Mouse (Mus musculus): ENCODE results near the gene Abhd14b. TPM values are rescaled to one million over a fixed set of nuclear protein-coding genes. Genes with fewer than 3 reads are reported as not detected.
A peak's percentile ranks its signal among the peaks of the same experiment; 100 is the strongest.

Gene Abhd14b
- total and polyA plus RNA-seq, 2 experiments from 2014 or later: 16.8 to 20.6 TPM

DNA sequence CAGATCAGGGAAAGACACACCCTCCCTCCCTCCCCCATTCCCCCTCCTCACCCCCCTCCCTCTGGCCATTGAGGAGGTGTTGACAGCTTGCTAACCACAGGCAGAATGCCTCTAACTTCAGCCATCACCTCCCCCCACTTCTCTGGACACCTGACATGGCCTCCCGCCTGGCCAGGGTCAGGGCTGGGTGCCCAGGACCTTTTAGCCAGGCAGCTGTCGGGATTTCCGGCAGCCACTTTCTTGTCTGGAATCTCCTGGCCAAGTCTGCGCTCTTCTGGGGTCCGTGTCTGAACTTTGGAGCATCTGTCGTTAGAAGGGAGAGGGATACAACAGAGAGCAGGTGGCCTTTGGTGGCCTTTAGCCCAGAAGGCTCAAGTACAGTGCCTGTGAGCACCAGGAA is 42.0 kb upstream of the Abhd14b start:
- TF ChIP-seq CTCF (IDR thresholded peaks at IDR 0.05; ENCODE audit: low read depth): no peak

DNA sequence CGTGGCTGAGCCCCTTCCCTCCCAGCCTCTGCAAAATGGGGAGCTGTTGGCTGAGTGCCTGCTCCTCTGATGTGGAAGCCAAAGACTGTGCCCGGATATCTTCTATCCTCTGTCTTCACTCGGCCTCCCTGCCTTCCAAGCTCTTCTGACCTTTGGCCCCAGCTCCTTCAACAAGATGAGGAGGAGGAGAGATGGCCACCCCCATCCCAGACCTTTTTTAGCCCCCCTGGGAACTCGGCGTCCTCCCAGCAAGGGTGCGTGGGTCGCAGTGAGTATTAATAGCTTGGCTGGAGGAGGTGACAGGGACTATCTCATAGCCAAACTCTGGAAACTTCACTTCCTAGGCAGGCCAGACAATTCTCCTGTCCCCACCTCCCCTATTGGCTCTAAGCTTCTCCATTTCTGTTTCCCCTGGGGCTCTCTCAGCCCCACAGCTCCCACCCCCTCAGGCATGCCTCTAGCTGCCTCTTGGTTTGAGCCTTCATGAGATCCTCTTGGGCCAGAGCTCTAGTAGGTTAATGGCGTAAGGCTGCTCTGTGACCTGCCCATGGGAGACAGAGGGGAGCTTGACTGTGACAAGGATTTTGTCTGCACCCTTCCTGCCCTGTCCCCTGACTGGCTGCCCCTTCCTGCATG is 40.7 kb upstream of the Abhd14b start:
- ATAC-seq (no peak), DNase-seq (ENCODE audit: low spot score) (no peak)
- Histone ChIP-seq H3K4me1 (ENCODE audit: insufficient read depth, low read length) (no peaks in the 10 kb centered on the region), H3K4me2 (ENCODE audit: low read depth, low read length) (no peak overlapping the region), H3K9ac (replicated peaks; ENCODE audit: low read length) (no peak overlapping the region), H3K27ac (no peak overlapping the region), H3K36me3 (ENCODE audit: insufficient read depth, low read length) (no peaks in the 10 kb centered on the region), H3K4me3 (ENCODE audit: low read length) (no peak overlapping the region), H3K27me3 (ENCODE audit: insufficient read depth, low read length) (no peaks in the 10 kb centered on the region), H3K9me3 (ENCODE audit: low read length) (no peaks in the 10 kb centered on the region)
- WGBS: 45% methylated on average over 8 of the region's 8 CpGs
- no peak for TF ChIP-seq CTCF (IDR thresholded peaks at IDR 0.05; ENCODE audit: low read depth)

More for the DNA sequence above, 42.0 kb upstream of the Abhd14b start:
- DNase-seq (ENCODE audit: low spot score) (peak; percentile 64), ATAC-seq (peak; percentile 66)
- WGBS: 33% methylated on average over 6 of the region's 6 CpGs
- no peaks in the 10 kb centered on the region for H3K27me3 ChIP-seq (ENCODE audit: insufficient read depth, low read length)
- no peak overlapping the region for H3K4me2 ChIP-seq (ENCODE audit: low read depth, low read length)
- no peaks in the 10 kb centered on the region for H3K9me3 ChIP-seq (ENCODE audit: low read length)
- no peaks in the 10 kb centered on the region for H3K4me1 ChIP-seq (ENCODE audit: insufficient read depth, low read length)
- H3K4me3 ChIP-seq (ENCODE audit: low read length): no peak overlapping the region
- H3K9ac ChIP-seq (replicated peaks; ENCODE audit: low read length): no peak overlapping the region
- H3K27ac ChIP-seq: no peak overlapping the region
- no peaks in the 10 kb centered on the region for H3K36me3 ChIP-seq (ENCODE audit: insufficient read depth, low read length)

DNA sequence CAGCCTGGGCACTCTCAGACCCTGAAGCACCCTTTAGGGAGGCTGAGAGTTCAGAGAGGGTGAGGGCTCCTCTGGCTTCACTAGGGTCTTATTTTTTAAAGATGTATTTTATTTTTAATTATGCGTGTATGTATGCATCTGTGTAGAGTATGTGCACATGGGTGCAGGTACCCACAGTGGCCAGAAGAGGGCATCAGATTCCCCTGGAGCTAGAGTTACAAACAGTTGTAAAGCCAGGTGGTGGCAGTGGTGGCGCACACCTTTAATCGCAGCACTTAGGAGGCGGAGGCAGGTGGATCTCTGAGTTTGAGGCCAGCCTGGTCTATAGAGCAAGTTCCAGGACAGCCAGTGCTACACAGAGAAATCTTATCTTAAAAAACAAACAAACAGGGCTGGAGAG is 38.2 kb upstream of the Abhd14b start:
- H3K4me1 ChIP-seq (ENCODE audit: insufficient read depth, low read length): no peaks in the 10 kb centered on the region
- ATAC-seq (no peak), DNase-seq (ENCODE audit: low spot score) (no peak)
- no peaks in the 10 kb centered on the region for H3K27me3 ChIP-seq (ENCODE audit: insufficient read depth, low read length)
- no peaks in the 10 kb centered on the region for H3K9me3 ChIP-seq (ENCODE audit: low read length)
- H3K27ac ChIP-seq: no peak overlapping the region
- TF ChIP-seq CTCF (IDR thresholded peaks at IDR 0.05; ENCODE audit: low read depth): peak; percentile 34; the same call in 1 of the 2 replicates
- no peaks in the 10 kb centered on the region for H3K36me3 ChIP-seq (ENCODE audit: insufficient read depth, low read length)
- WGBS: 97% methylated on average over 4 of the region's 4 CpGs
- no peak overlapping the region for H3K9ac ChIP-seq (replicated peaks; ENCODE audit: low read length)
- H3K4me3 ChIP-seq (ENCODE audit: low read length): no peak overlapping the region
- H3K4me2 ChIP-seq (ENCODE audit: low read depth, low read length): no peak overlapping the region

DNA sequence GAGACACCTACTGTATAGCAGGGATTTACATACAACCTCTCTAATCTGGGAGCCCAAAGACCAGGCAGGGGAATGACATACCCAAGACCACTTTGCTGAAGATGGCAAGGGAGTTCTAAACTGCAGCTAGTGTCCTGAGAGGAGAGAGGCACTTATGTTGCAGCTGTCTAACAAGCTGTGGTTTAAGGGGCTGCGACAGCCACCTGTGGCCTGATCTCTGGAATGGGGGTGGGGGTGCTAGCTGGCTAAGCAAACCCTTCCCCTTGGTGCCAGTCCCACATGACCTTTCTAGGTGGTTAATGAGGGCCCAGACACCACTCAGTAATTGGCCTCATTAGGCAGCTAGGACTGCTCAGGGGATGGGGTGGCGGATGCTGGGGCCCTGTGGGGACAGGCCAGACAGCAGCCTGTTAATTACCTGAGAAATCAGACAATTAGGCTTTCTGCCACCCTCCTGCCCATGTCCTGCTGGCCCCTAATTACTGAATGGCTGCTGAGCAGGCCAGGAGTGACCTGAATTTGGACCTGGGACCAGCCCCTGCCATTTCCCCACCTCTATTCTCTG is 37.1 kb upstream of the Abhd14b start:
- no peak overlapping the region for H3K4me3 ChIP-seq (ENCODE audit: low read length)
- TF ChIP-seq CTCF (IDR thresholded peaks at IDR 0.05; ENCODE audit: low read depth): no peak
- H3K9me3 ChIP-seq (ENCODE audit: low read length): no peaks in the 10 kb centered on the region
- H3K36me3 ChIP-seq (ENCODE audit: insufficient read depth, low read length): no peaks in the 10 kb centered on the region
- no peak overlapping the region for H3K9ac ChIP-seq (replicated peaks; ENCODE audit: low read length)
- 82% methylated on average over 2 of the region's 2 CpGs for WGBS
- DNase-seq (ENCODE audit: low spot score) (no peak), ATAC-seq (no peak)
- H3K27ac ChIP-seq: no peak overlapping the region
- no peaks in the 10 kb centered on the region for H3K27me3 ChIP-seq (ENCODE audit: insufficient read depth, low read length)
- H3K4me2 ChIP-seq (ENCODE audit: low read depth, low read length): no peak overlapping the region
- H3K4me1 ChIP-seq (ENCODE audit: insufficient read depth, low read length): no peaks in the 10 kb centered on the region

DNA sequence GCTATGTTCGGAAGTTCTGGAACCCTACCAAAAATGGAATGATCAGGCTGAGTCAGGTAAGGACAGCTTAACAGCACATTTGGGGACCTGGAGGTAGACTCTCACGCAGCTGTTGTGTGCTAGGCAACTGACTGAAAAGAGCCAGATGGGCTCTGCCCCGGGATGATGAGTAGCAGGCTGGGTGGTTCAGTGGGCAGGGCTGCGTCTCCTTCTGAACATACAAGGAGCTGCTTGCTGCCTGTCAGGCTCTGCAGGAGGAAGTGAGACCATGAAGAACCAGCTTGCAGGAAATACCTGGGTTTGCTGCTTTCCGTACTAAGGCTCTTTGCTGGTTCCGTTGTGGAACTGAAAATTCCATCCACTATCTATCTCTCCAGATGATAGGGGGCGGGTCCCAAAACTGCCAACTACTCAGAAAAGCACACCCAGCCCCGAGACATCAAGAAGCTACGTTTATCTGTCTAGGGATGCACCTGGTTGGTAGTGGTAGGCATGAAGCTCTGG is 36.1 kb upstream of the Abhd14b start:
- Histone ChIP-seq H3K27me3 (ENCODE audit: insufficient read depth, low read length) (no peaks in the 10 kb centered on the region), H3K9me3 (ENCODE audit: low read length) (no peaks in the 10 kb centered on the region), H3K36me3 (ENCODE audit: insufficient read depth, low read length) (no peaks in the 10 kb centered on the region), H3K27ac (no peak overlapping the region), H3K4me3 (ENCODE audit: low read length) (no peak overlapping the region), H3K4me2 (ENCODE audit: low read depth, low read length) (no peak overlapping the region), H3K9ac (replicated peaks; ENCODE audit: low read length) (no peak overlapping the region), H3K4me1 (ENCODE audit: insufficient read depth, low read length) (no peaks in the 10 kb centered on the region)
- WGBS: 71% methylated on average over 9 of the region's 9 CpGs
- TF ChIP-seq CTCF (IDR thresholded peaks at IDR 0.05; ENCODE audit: low read depth): no peak
- ATAC-seq (no peak), DNase-seq (ENCODE audit: low spot score) (no peak)

DNA sequence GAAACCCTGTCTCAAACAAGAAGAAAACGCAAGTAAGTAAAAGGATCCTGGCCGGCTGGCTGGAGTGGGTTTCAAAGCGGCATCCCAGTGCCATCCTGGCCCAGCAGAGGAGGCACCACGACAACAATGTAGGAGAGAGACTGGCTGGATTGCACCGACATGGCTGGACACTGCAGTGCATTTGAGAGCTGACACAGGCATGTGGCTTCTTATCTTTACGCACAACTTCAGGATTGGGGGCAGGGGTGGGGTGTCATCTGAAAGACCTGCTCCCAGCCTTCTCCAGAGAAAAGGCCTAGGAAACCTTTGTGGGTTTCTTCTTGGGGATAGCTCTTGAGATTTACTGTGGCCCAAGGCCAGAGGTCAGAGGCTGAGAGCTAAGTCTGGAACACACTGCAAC is 35.5 kb upstream of the Abhd14b start:
- Histone ChIP-seq H3K4me3 (ENCODE audit: low read length) (no peak overlapping the region), H3K27ac (no peak overlapping the region), H3K4me1 (ENCODE audit: insufficient read depth, low read length) (no peaks in the 10 kb centered on the region), H3K9ac (replicated peaks; ENCODE audit: low read length) (no peak overlapping the region), H3K36me3 (ENCODE audit: insufficient read depth, low read length) (no peaks in the 10 kb centered on the region), H3K27me3 (ENCODE audit: insufficient read depth, low read length) (no peaks in the 10 kb centered on the region), H3K4me2 (ENCODE audit: low read depth, low read length) (no peak overlapping the region), H3K9me3 (ENCODE audit: low read length) (no peaks in the 10 kb centered on the region)
- no peak for TF ChIP-seq CTCF (IDR thresholded peaks at IDR 0.05; ENCODE audit: low read depth)
- 78% methylated on average over 6 of the region's 6 CpGs for WGBS
- no peak for ATAC-seq
- no peak for DNase-seq (ENCODE audit: low spot score)

DNA sequence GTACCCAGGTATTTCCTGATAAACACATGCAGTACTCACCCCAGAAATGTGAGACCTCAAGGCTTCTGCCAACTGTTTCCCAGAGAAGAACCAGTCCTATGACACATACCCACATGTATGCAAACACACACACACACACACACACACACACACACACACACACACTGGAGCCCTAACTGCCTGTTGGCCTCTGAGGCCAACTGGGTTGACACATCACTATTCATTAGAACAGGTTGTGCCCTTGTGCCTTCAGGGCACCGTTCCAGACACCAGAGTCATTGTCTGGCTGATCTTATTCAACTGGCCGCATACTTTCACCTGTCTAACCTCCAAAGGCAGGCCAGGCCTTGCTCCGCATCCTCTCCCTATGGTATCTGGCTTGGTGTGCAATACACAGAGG is 35.0 kb upstream of the Abhd14b start:
- no peaks in the 10 kb centered on the region for H3K27me3 ChIP-seq (ENCODE audit: insufficient read depth, low read length)
- TF ChIP-seq CTCF (IDR thresholded peaks at IDR 0.05; ENCODE audit: low read depth): no peak
- WGBS: 76% methylated on average over 3 of the region's 3 CpGs
- no peaks in the 10 kb centered on the region for H3K4me1 ChIP-seq (ENCODE audit: insufficient read depth, low read length)
- H3K36me3 ChIP-seq (ENCODE audit: insufficient read depth, low read length): no peaks in the 10 kb centered on the region
- H3K4me3 ChIP-seq (ENCODE audit: low read length): no peak overlapping the region
- no peak overlapping the region for H3K27ac ChIP-seq
- DNase-seq (ENCODE audit: low spot score) (no peak), ATAC-seq (no peak)
- H3K9ac ChIP-seq (replicated peaks; ENCODE audit: low read length): no peak overlapping the region
- H3K9me3 ChIP-seq (ENCODE audit: low read length): no peaks in the 10 kb centered on the region
- H3K4me2 ChIP-seq (ENCODE audit: low read depth, low read length): no peak overlapping the region
